Mouse (Mus musculus) liver, postnatal 0 days (tissue): ENCODE measurements around the gene Grid1.
A peak's percentile ranks its signal among the peaks of the same experiment; 100 is the strongest.

Experiments
- CTCF ChIP-seq: sonication (generic); IDR thresholded peaks from 2 replicates; pipeline ENCODE4 v1.5.1; 2016; ENCODE audit warnings: antibody characterized with exemption, low read depth
- EP300 ChIP-seq: IDR thresholded peaks from 2 replicates; pipeline ENCODE4 v1.6.1; 2016; ENCODE audit warnings: antibody characterized with exemption, low read depth, mild to moderate bottlenecking

DNA sequence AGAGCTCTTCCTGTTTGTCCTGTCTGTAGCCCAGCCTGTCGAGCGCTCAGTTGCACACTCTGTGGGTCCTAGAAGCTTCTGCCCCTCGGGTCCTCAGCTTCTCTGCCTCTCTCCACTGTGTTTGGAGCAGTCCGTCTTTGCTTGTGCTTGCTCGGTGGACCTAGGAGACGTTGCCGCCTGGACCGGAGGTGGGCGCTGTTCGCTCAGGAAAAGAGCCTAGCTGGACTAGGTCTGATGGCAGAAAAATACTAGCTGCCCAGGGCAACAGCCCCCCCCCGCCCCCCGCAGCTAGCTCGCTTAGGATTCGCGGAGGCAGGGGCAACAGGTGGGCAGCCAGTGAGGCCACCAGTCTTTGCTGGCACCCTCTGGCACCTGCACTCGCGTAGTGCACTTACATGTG, 3.2 kb downstream of the Grid1 start:
- TF ChIP-seq CTCF: peak; percentile 42
- TF ChIP-seq EP300: no peak
